Mouse (Mus musculus) frontal cortex, adult (tissue): ENCODE data around the gene Slc6a21.

Source experiments
- ATAC-seq: cut with Nextera tagmentation; 2 replicates; pipeline ENCODE4 v1.9.2; 2017; ENCODE audit warnings: mild to moderate bottlenecking, moderate library complexity, mixed read lengths; ENCODE audit not compliant: low TSS enrichment

Slc6a21 gene

GRCm38 (mm10) chr7:45277136-45277760 lies at the start of gene Slc6a21:
TSS of gene Slc6a21 (plus strand) at chr7:45277513.
- ATAC-seq: peak; percentile 23; the same call in 1 of the 2 replicates

- ATAC-seq: no peak
Observed at GRCm38 (mm10) chr7:45228548-45228947, 48.8 kb upstream of the Slc6a21 start.

GRCm38 (mm10) chr7:45229046-45229445 lies 48.3 kb upstream of the Slc6a21 start:
- ATAC-seq: no peak

- ATAC-seq: no peak
Observed at GRCm38 (mm10) chr7:45229459-45230203, 47.7 kb upstream of the Slc6a21 start.

- ATAC-seq: no peak
Observed at GRCm38 (mm10) chr7:45231192-45231591, 46.1 kb upstream of the Slc6a21 start.

- no peak for ATAC-seq
Observed at GRCm38 (mm10) chr7:45231941-45232340, 45.4 kb upstream of the Slc6a21 start.

GRCm38 (mm10) chr7:45232716-45233465 lies 44.4 kb upstream of the Slc6a21 start:
- peak; percentile 62 for ATAC-seq

GRCm38 (mm10) chr7:45233580-45234332 lies 43.6 kb upstream of the Slc6a21 start:
- peak; percentile 81 for ATAC-seq

- no peak for ATAC-seq
Observed at GRCm38 (mm10) chr7:45234333-45234841, 42.9 kb upstream of the Slc6a21 start.

GRCm38 (mm10) chr7:45234922-45235571 lies 42.3 kb upstream of the Slc6a21 start:
- no peak for ATAC-seq

GRCm38 (mm10) chr7:45235656-45236180 lies 41.6 kb upstream of the Slc6a21 start:
- ATAC-seq: no peak

GRCm38 (mm10) chr7:45237747-45238699 lies 39.3 kb upstream of the Slc6a21 start:
- ATAC-seq: no peak

GRCm38 (mm10) chr7:45238723-45239496 lies 38.4 kb upstream of the Slc6a21 start, which contains the start of gene Cd37:
TSS of gene Cd37 (minus strand) at chr7:45239115.
- no peak for ATAC-seq

- ATAC-seq: no peak
Observed at GRCm38 (mm10) chr7:45240109-45240508, 37.2 kb upstream of the Slc6a21 start.

GRCm38 (mm10) chr7:45240633-45241388 lies 36.5 kb upstream of the Slc6a21 start, which contains the start of gene Slc6a16:
TSS of gene Slc6a16 (plus strand) at chr7:45241085.
- ATAC-seq: no peak

GRCm38 (mm10) chr7:45241389-45241749 lies 35.9 kb upstream of the Slc6a21 start:
- ATAC-seq: no peak

- no peak for ATAC-seq
Observed at GRCm38 (mm10) chr7:45247666-45248065, 29.6 kb upstream of the Slc6a21 start.

GRCm38 (mm10) chr7:45253806-45254205 lies 23.5 kb upstream of the Slc6a21 start:
- ATAC-seq: no peak
